Mouse (Mus musculus) thymus, postnatal 14 days (tissue): Measurements from ENCODE around the gene Mad1l1.
"Not testable (repeated sequence)": the region's sequence is repeated elsewhere in the genome, so short reads cannot be mapped to it uniquely, and the experiment has no call there.

Source experiments
- DNase-seq: peaks from one replicate; pipeline ENCODE4 v3.0.0; 2021

The Mad1l1 gene

DNA sequence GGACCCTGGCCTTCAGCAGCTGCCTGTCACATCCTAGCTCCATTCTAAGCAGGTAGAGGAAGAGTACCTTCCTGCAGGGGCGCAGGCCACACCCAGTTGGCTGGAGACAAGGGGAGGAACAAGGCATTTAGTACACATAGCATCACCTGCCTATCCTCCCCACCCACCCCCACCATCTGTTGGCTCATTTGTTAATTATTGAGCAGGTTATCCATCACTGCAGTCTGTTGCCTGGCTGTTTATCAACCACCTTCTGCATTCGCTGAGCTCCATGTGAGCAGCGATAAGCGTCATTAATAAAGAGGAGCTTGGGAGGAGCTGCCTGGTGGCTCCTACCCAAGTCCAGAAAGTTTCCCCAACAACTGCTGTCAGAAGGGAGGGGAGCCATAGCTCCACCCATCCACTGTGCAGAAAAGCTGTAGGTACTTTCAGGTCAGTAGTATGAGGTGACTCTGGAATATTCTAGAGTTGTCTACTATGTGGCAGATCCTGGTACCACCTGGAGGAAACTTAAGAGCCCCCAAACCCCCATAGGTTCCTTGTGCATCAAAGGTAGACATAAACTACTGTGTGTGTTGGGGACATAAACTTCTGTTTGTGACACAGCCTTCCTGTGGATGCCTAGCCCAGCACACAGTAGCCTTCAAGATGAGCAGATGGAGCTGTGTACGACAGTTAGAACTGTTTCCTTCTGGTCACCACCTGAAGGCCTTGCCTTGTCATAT, 286.9 kb downstream of the Mad1l1 start:
- no peak for DNase-seq

DNA sequence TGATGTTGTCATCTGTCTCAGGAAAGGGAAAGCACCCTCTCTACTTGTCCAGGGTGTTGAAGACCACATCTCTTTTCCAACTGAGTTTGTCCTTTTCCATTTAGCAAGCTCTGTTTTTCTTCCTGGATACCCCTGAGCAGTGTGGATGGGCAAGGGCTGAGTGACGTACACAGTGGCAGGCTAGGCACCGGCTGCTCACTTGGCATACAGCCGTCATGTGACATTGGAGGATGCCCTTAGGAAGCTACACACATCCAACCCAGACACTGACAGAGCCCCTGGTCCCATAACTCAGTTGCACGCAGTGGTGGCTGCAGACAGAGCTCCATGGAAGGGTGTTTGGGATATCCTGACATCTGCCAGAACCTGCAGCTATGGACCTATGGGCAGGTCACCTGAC, 295.0 kb downstream of the Mad1l1 start:
- no peak for DNase-seq

GRCm38 (mm10) chr5:140025301-140025700, 296.1 kb downstream of the Mad1l1 start:
- no peak for DNase-seq

- DNase-seq = no peak
Observed at GRCm38 (mm10) chr5:140023941-140024500, 297.3 kb downstream of the Mad1l1 start.

- no peak for DNase-seq
Observed at GRCm38 (mm10) chr5:140022861-140023260, 298.5 kb downstream of the Mad1l1 start.

- DNase-seq = no peak
Observed at GRCm38 (mm10) chr5:140021755-140022154, 299.6 kb downstream of the Mad1l1 start.

- DNase-seq = no peak
Observed at GRCm38 (mm10) chr5:140019616-140020015, 301.7 kb downstream of the Mad1l1 start.

- no peak for DNase-seq
Observed at GRCm38 (mm10) chr5:140018780-140019179, 302.6 kb downstream of the Mad1l1 start.

- no peak for DNase-seq
Observed at GRCm38 (mm10) chr5:140016896-140017295, 304.5 kb downstream of the Mad1l1 start.

DNA sequence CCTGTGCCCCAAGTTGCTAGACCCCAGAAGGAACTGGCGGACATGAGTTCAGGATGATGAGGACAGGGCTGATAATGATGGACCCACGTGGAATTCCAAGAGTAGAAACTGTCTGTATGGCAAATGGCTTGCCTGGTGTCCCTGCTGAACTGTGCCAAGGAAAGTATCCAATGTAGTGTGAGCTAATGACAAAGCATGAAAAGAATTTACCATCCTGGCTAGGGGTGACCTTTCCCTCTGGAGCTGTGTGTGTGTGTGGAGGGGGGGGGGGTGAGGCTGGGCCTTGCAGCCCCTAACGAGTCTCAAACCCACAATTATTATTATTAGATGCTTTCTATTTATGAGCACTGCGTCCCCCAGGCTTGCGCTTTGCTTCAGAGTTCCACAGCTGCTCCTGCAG, 307.7 kb downstream of the Mad1l1 start:
- no peak for DNase-seq

DNA sequence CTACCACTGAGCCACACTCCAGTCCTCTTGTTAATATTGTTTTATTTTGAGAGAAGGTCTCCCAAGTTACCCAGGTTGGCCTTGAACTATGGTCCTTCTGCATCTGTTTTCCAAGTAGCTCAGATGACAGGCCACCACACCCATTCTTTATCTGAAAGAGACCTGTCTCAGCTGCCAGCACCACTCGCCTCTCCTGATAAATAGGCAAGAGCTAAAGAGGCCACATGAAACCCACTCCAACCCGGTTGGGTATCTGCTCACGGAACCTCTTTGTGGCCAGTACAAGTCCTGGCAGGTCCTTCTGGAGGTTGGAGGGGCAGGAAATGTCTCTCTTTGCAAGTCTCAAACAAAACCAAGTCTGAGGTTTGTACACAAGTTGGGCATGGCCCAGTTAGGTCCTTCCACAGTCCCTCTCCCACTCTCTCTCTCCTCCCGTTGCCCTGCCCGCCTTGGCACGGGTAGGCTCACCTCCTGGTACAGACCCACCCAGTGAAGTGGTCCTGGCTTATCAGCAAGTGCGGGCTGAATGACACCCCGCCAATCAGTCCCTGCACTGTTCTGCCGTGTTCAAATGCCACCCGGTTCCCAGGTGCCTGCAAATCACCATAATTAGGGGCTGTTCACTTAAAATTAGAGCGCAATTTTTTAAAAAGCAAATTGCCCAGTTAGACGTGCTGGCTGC, 308.9 kb downstream of the Mad1l1 start:
- DNase-seq = no peak

GRCm38 (mm10) chr5:140010405-140010804, 310.9 kb downstream of the Mad1l1 start:
- no peak for DNase-seq

GRCm38 (mm10) chr5:140009083-140009655, 312.2 kb downstream of the Mad1l1 start:
- DNase-seq = no peak

DNA sequence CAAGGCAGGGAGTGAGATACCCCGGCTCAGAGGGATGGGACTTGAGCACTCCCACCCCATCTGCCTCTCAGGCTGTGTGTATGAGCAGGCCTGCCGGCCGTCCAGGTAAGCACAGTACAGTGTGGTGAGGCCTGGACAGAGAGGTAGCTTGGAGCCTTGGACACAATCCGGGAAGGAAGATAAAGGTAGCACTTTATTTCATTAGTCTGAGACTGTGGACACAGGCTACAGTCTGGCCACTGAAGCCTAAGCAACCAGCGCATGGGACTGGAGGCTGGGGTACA, 312.9 kb downstream of the Mad1l1 start:
- DNase-seq = no peak

DNA sequence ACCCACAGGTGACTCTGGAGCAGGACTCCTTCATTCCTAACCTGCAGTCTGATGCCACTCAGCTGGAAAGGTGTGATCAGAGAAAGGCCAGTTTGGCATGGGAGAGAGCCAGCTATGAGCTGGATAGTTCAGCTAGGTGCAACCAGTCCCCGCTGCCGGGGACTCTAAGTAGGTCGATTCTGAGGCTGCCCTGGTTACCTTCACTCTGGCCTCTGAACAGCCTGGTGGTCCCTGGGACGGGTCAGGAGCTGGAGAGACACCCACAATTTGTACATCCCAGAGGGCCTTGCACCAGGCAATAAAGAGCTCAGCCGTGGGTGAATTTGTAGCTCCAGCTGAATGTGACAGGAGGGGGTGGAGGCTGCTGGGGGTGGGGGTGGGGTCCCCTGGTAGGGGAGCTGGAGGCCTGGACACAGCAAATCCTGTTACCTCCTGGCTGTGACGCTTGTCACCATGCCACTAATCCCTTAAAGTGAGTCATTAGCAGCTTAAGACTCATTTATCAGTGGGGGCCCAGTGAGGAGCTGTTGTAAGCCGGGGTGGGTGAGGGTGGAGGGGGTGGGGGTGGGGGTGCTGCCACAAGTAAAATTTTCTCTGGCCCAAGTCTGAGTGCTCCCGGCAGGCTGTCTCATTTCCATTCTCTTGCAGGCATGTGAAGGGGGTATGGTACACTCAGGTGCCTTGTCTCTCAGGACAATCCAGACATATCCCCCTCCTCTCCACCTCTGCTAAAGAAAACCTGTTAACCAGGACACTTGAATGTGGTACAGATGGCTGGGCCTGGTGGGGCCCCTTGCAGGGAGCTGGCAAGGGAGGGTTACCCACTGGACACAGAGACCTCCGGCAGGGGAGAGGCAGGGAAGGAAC, 313.5 kb downstream of the Mad1l1 start:
- no peak for DNase-seq

- DNase-seq = no peak
Observed at GRCm38 (mm10) chr5:140006861-140007260, 314.5 kb downstream of the Mad1l1 start.

- no peak for DNase-seq
Observed at GRCm38 (mm10) chr5:140002541-140002940, 318.8 kb downstream of the Mad1l1 start.

DNA sequence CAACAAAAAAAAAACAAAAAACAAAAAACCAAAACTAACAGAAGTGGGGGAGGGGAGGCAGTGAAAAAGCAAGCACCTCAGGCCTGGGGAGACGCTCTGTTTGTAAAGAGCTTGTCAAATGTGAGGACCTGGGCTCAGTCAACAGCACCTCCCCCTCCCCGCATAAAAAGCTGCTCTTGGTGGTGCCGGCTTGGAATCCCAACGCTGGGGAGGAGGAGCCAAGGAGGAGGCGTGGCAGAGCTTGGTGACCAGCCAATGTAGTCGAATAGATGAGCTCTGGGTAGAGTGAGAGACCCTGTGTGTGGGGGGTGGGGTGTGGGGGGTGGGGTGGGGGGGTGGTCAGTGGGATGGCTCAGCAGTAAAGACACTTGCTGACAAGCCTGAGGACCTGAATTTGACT, 322.4 kb downstream of the Mad1l1 start:
- no peak for DNase-seq

DNA sequence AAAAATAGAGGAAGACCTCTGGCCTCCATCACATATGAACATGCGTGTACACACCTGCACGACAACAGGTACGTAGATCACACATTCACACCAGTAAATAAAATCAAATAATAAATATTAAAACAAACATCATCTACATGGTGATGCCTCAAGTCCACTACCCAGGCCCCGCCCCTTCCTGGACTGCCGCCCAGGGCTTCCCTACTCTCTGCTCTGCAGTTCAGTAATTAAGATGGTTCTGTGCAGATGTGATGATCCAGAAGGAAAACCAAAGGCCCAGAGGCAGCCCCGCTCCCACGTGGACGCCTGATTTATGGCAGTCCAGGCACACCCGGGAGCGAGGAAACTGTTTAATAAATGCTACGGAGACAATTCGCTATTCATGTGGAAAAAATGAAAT, 323.0 kb downstream of the Mad1l1 start:
- DNase-seq = not testable (repeated sequence)

GRCm38 (mm10) chr5:139991531-139991930, 329.8 kb downstream of the Mad1l1 start:
- DNase-seq = no peak

DNA sequence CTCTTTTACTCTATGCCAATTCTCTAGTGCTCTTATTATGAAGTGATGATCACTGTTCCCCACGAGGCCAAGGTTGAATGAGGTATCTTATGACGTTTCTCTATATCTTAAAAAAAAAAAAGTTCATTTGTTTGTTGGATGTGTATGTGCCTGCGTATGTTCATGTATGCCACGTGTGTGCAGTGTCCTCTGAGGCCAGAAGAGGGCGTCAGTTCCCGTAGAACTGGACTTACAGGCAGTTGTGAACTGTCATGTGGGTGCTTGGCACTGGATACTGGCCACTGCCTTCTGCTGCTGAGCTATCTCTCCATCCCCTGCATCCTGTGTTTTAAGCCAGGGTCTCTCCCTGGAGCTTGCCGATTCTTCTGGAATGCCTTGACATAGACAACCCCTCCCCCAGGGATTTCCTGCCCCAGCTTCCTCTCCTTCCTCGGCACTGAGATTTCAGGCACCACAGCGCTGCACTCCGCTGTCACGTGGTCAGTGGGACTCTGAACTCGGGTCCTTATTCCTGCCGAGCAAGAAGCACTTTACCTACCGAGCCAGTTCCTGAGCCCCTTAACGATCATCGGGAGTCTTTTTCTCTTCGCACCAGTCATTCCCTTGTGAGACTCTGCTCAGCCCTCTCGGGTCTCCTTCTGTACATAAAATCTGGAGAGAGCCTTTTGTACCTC, 336.1 kb downstream of the Mad1l1 start:
- no peak for DNase-seq

- DNase-seq = no peak
Observed at GRCm38 (mm10) chr5:139981976-139982375, 339.4 kb downstream of the Mad1l1 start.

DNA sequence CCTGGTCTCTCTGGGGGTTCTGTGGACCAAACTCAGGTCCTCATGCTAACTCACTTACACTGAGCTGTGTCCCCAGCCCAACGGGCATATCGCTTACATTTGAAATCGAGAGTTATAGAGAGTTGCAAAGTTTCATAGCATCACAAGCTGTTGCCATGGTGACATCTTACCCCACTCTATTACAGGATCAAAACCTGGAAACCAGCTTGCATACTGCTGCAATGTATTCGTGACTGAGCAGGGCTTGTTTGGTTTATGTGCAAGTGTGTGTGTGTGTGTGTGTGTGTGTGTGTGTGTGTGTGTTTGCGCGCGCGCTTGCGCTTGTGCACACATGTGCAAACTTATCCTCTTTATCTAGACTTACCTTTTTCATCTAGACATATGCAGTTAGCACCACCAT, 342.0 kb downstream of the Mad1l1 start:
- DNase-seq = no peak
